Mouse (Mus musculus) thymus, adult 2 months (tissue): ENCODE measurements around the gene Map3k3.

ENCODE experiments used
- CTCF ChIP-seq: fragments of 200-500 bp; IDR thresholded peaks from 2 replicates; pipeline ENCODE4 v1.5.1; 2012; ENCODE audit warnings: mild to moderate bottlenecking, control low read depth, low read length, moderate library complexity, borderline replicate concordance; ENCODE audit not compliant: control insufficient read depth, poor library complexity, insufficient read depth; ENCODE audit errors: extremely low read depth
- POLR2A ChIP-seq: fragments of 200-500 bp; IDR thresholded peaks from 2 replicates; pipeline ENCODE4 v1.6.1; 2012; ENCODE audit warnings: mild to moderate bottlenecking, low read length, control low read depth, moderate library complexity; ENCODE audit not compliant: control insufficient read depth, poor library complexity, insufficient read depth; ENCODE audit errors: extremely low read depth

- TF ChIP-seq CTCF (no peak), POLR2A (no peak)
These were observed 109.7 kb downstream of the Map3k3 start for GRCm38 (mm10) chr11:106194155-106194541.
